Mouse (Mus musculus) MEL-GATA-1-ER (cell line): ENCODE results near the gene Tmem259.

ENCODE experiments used
- DNase-seq: peaks from one replicate; pipeline ENCODE4 v3.0.0-alpha.2; 2012; ENCODE audit warnings: low read depth; ENCODE audit errors: extremely low read depth

Gene Tmem259

GRCm38 (mm10) chr10:79936284-79936910, 47.7 kb downstream of the Tmem259 start:
- DNase-seq, result no peak

GRCm38 (mm10) chr10:79934794-79935569, 49.1 kb downstream of the Tmem259 start:
- no peak for DNase-seq

- no peak for DNase-seq
Measured at GRCm38 (mm10) chr10:79934272-79934721, 49.8 kb downstream of the Tmem259 start.

- DNase-seq, result no peak
Measured at GRCm38 (mm10) chr10:79933861-79934260, 50.3 kb downstream of the Tmem259 start.

- DNase-seq, result no peak
Measured at GRCm38 (mm10) chr10:79933145-79933679, 50.9 kb downstream of the Tmem259 start.

- DNase-seq, result no peak
Measured at GRCm38 (mm10) chr10:79932736-79933135, 51.4 kb downstream of the Tmem259 start.

- no peak for DNase-seq
Measured at GRCm38 (mm10) chr10:79931797-79932196, 52.3 kb downstream of the Tmem259 start.

GRCm38 (mm10) chr10:79930826-79931186, 53.3 kb downstream of the Tmem259 start:
- DNase-seq, result no peak

- no peak for DNase-seq
Measured at GRCm38 (mm10) chr10:79929967-79930825, 53.9 kb downstream of the Tmem259 start.

- DNase-seq, result no peak
Measured at GRCm38 (mm10) chr10:79928907-79929701, 55.0 kb downstream of the Tmem259 start.

GRCm38 (mm10) chr10:79928030-79928694, 56.0 kb downstream of the Tmem259 start:
- no peak for DNase-seq

- no peak for DNase-seq
Measured at GRCm38 (mm10) chr10:79927324-79928029, 56.7 kb downstream of the Tmem259 start.

GRCm38 (mm10) chr10:79926491-79927323, 57.4 kb downstream of the Tmem259 start, which contains the start of gene Arid3a:
Arid3a (plus strand) TSS chr10:79927043.
- DNase-seq, result peak; percentile 79

GRCm38 (mm10) chr10:79925785-79926490, 58.2 kb downstream of the Tmem259 start:
- DNase-seq, result no peak

GRCm38 (mm10) chr10:79924998-79925784, 58.9 kb downstream of the Tmem259 start:
- DNase-seq, result peak; percentile 62
